Mouse (Mus musculus): Measurements from ENCODE around the gene Ralgapa2. TPM values are rescaled to one million over a fixed set of nuclear protein-coding genes. Genes with fewer than 3 reads are reported as not detected.

Ralgapa2 gene
- total and polyA plus RNA-seq, 3 experiments = 5.6 to 10.3 (median 8.9) TPM

DNA sequence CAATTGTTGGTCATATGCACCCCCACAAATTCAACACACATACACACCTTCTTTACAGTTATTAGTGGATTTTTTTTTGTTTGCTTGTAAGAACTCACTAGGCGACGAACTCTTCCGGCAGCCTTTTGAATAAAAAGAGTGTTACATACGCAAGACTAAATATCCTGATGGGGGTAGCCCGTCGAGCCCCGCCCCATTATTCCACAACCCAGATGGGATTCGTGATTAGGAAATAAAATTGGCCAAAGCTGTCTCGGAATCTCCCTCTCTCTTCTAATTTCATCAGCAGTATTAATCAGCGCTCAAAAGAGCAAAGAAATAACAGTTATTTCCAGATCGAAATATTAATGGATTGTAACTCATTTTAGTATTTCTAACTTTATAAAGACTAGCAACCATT is 292.4 kb downstream of the Ralgapa2 start:
- H3K27me3 ChIP-seq (replicated peaks) = no peaks in the 10 kb centered on the region
- peaks cover 2 to 29% of the 10 kb centered on the region in 2 experiments; a peak in 3 of 4 replicates for H3K4me1 ChIP-seq (ENCODE audit: control insufficient read depth in 1 of 2, insufficient read depth in 2 of 2)

DNA sequence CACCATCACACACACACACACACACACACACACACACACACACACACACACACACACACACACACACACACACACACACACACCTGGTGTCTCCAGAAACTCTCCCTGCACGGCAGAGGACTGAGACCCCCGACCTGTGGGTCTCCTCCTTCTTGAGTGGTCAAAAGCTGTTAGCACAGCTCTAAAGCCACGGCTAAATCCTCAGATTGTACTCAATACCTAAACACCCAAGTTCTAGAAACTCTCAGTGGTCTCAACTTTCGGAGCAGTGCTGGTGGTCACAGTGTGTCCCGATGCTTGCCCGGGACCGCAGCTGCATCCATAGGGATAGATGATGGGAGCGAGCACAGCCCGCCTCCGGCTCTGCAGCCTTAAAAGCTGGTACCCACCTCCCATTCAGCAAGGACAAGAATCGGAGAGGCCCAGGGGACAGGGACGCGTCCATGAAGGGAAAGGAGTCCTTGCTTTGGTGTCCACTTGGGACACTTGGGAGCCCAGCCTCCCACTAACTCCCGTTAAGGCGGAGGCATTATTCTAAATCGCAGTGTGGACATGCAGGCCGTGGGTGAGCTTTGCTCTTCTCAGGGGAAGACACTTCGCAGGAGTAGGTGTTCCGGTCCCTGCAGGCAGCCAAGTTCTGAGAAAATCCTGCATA is 293.1 kb downstream of the Ralgapa2 start:
- H3K4me2 ChIP-seq (ENCODE audit: insufficient read depth, low read depth, poor library complexity, severe bottlenecking) = no peak overlapping the region
- in situ Hi-C loops (cut with MboI; ENCODE audit: low pct_ligation_motif_present, low pct_unique_long_range_greater_than_20kb, low sequenced_read_pairs) (no loop called here), dilution Hi-C loops (cut with MboI; ENCODE audit: extremely low pct_ligation_motif_present, extremely low pct_unique_long_range_greater_than_20kb, low sequenced_read_pairs) (no loop called here)
- no peaks in the 10 kb centered on the region for H3K36me3 ChIP-seq (replicated peaks in 1 of 2; ENCODE audit: control insufficient read depth in 1 of 2, insufficient read depth in 1 of 2, low read length in 1 of 2)
- no peaks in the 10 kb centered on the region for H3K27me3 ChIP-seq (replicated peaks)
- DNase-seq (ENCODE audit: extremely low read depth) = no peak
- no peak for TF ChIP-seq ZNF384 (IDR thresholded peaks at IDR 0.05; ENCODE audit: low read depth, low read length)
- no peak for TF ChIP-seq PAX5 (IDR thresholded peaks at IDR 0.05; ENCODE audit: low read length)
- no peak for TF ChIP-seq USF2 (conservative IDR thresholded peaks at IDR 0.05; ENCODE audit: low read depth, low read length)
- no peak for TF ChIP-seq MEF2A (IDR thresholded peaks at IDR 0.05; ENCODE audit: borderline replicate concordance, low read depth, low read length)
- TF ChIP-seq JUN (IDR thresholded peaks at IDR 0.05; ENCODE audit: insufficient read depth, low read depth, low read length) = no peak
- TF ChIP-seq ZKSCAN1 (IDR thresholded peaks at IDR 0.05; ENCODE audit: borderline replicate concordance, low read depth, low read length) = no peak
- no peak for TF ChIP-seq NRF1 (IDR thresholded peaks at IDR 0.05; ENCODE audit: low read depth, low read length)
- TF ChIP-seq CHD1 (IDR thresholded peaks at IDR 0.05; ENCODE audit: low read depth, low read length) = no peak
- no peak for TF ChIP-seq CTCF (conservative IDR thresholded peaks at IDR 0.05 in 1 of 2, IDR thresholded peaks at IDR 0.05 in 1 of 2; ENCODE audit: low read depth in 2 of 2, low read length in 2 of 2)
- TF ChIP-seq UBTF (IDR thresholded peaks at IDR 0.05; ENCODE audit: low read depth, low read length) = no peak
- H3K79me2 ChIP-seq (replicated peaks; ENCODE audit: control insufficient read depth, extremely low read depth, insufficient read depth, poor library complexity, severe bottlenecking) = no peaks in the 10 kb centered on the region
- H3K27ac ChIP-seq (ENCODE audit: insufficient read depth, low read depth) = no peak overlapping the region
- peaks cover 4 to 33% of the 10 kb centered on the region in 2 experiments; a peak in 3 of 4 replicates for H3K4me1 ChIP-seq (ENCODE audit: control insufficient read depth in 1 of 2, insufficient read depth in 2 of 2)
- no peak overlapping the region for H3K4me3 ChIP-seq (replicated peaks in 1 of 3; ENCODE audit: low read depth in 2 of 3, low read length in 2 of 3, poor library complexity in 1 of 3)
- H3K9ac ChIP-seq (ENCODE audit: insufficient read depth, low read depth) = no peak overlapping the region
- peaks cover 41% of the 10 kb centered on the region for H3K9me3 ChIP-seq (replicated peaks; ENCODE audit: low read length)

More for the DNA sequence above, 292.4 kb downstream of the Ralgapa2 start:
- TF ChIP-seq JUN (IDR thresholded peaks at IDR 0.05; ENCODE audit: insufficient read depth, low read depth, low read length) (no peak), SIN3A (IDR thresholded peaks at IDR 0.05; ENCODE audit: low read length) (no peak), RAD21 (IDR thresholded peaks at IDR 0.05; ENCODE audit: low read depth, low read length) (no peak)
- Histone ChIP-seq H3K79me2 (replicated peaks; ENCODE audit: control insufficient read depth, extremely low read depth, insufficient read depth, poor library complexity, severe bottlenecking) (no peaks in the 10 kb centered on the region), H3K4me2 (ENCODE audit: insufficient read depth, low read depth, poor library complexity, severe bottlenecking) (no peak overlapping the region), H3K9ac (ENCODE audit: insufficient read depth, low read depth) (no peak overlapping the region), H3K27ac (ENCODE audit: insufficient read depth, low read depth) (no peak overlapping the region), H3K9me3 (replicated peaks; ENCODE audit: low read length) (peaks cover 41% of the 10 kb centered on the region), H3K36me3 (replicated peaks in 1 of 2; ENCODE audit: control insufficient read depth in 1 of 2, insufficient read depth in 1 of 2, low read length in 1 of 2) (no peaks in the 10 kb centered on the region), H3K4me3 (replicated peaks in 1 of 3; ENCODE audit: low read depth in 2 of 3, low read length in 2 of 3, poor library complexity in 1 of 3) (no peak overlapping the region)
- in situ Hi-C loops (cut with MboI; ENCODE audit: low pct_ligation_motif_present, low pct_unique_long_range_greater_than_20kb, low sequenced_read_pairs) (no loop called here), dilution Hi-C loops (cut with MboI; ENCODE audit: extremely low pct_ligation_motif_present, extremely low pct_unique_long_range_greater_than_20kb, low sequenced_read_pairs) (no loop called here)
- no peak for DNase-seq (ENCODE audit: extremely low read depth)

GRCm38 (mm10) chr2:146218161-146218691 is 293.9 kb downstream of the Ralgapa2 start:
- H3K27me3 ChIP-seq (replicated peaks) = no peaks in the 10 kb centered on the region
- in situ Hi-C loops (cut with MboI; ENCODE audit: low pct_ligation_motif_present, low pct_unique_long_range_greater_than_20kb, low sequenced_read_pairs) (no loop called here), dilution Hi-C loops (cut with MboI; ENCODE audit: extremely low pct_ligation_motif_present, extremely low pct_unique_long_range_greater_than_20kb, low sequenced_read_pairs) (no loop called here)
- no peak overlapping the region for H3K27ac ChIP-seq (ENCODE audit: insufficient read depth, low read depth)
- no peak overlapping the region for H3K9ac ChIP-seq (ENCODE audit: insufficient read depth, low read depth)
- H3K4me3 ChIP-seq (replicated peaks in 1 of 3; ENCODE audit: low read depth in 2 of 3, low read length in 2 of 3, poor library complexity in 1 of 3) = no peak overlapping the region
- peaks cover 4 to 37% of the 10 kb centered on the region in 2 experiments; a peak in 3 of 4 replicates for H3K4me1 ChIP-seq (ENCODE audit: control insufficient read depth in 1 of 2, insufficient read depth in 2 of 2)
- no peak overlapping the region for H3K4me2 ChIP-seq (ENCODE audit: insufficient read depth, low read depth, poor library complexity, severe bottlenecking)
- no peaks in the 10 kb centered on the region for H3K79me2 ChIP-seq (replicated peaks; ENCODE audit: control insufficient read depth, extremely low read depth, insufficient read depth, poor library complexity, severe bottlenecking)
- no peaks in the 10 kb centered on the region for H3K36me3 ChIP-seq (replicated peaks in 1 of 2; ENCODE audit: control insufficient read depth in 1 of 2, insufficient read depth in 1 of 2, low read length in 1 of 2)
- peaks cover 36% of the 10 kb centered on the region for H3K9me3 ChIP-seq (replicated peaks; ENCODE audit: low read length)
- DNase-seq (ENCODE audit: extremely low read depth) = no peak
- no peak for TF ChIP-seq ZKSCAN1 (IDR thresholded peaks at IDR 0.05; ENCODE audit: borderline replicate concordance, low read depth, low read length)
- no peak for TF ChIP-seq GABPA (IDR thresholded peaks at IDR 0.05; ENCODE audit: insufficient replicate concordance, low read depth, low read length)
- no peak for TF ChIP-seq USF1 (IDR thresholded peaks at IDR 0.05; ENCODE audit: low read depth, low read length)
- no peak for TF ChIP-seq NRF1 (IDR thresholded peaks at IDR 0.05; ENCODE audit: low read depth, low read length)
- no peak for TF ChIP-seq POLR2AphosphoS2 (IDR thresholded peaks at IDR 0.05; ENCODE audit: low read depth, low read length)
- TF ChIP-seq MAFK (IDR thresholded peaks at IDR 0.05; ENCODE audit: insufficient replicate concordance, low read length) = no peak
- no peak for TF ChIP-seq TBP (conservative IDR thresholded peaks at IDR 0.05; ENCODE audit: low read depth, low read length)
- TF ChIP-seq HCFC1 (IDR thresholded peaks at IDR 0.05; ENCODE audit: low read depth, low read length) = no peak
- TF ChIP-seq CHD2 (IDR thresholded peaks at IDR 0.05; ENCODE audit: low read length) = no peak
- TF ChIP-seq POLR2A (IDR thresholded peaks at IDR 0.05; ENCODE audit: low read depth, low read length) = no peak
- no peak for TF ChIP-seq ZC3H11A (IDR thresholded peaks at IDR 0.05; ENCODE audit: low read depth, low read length)
- no peak for TF ChIP-seq JUND (conservative IDR thresholded peaks at IDR 0.05; ENCODE audit: low read depth, low read length)
- no peak for TF ChIP-seq CHD1 (IDR thresholded peaks at IDR 0.05; ENCODE audit: low read depth, low read length)
- no peak for TF ChIP-seq KAT2A (IDR thresholded peaks at IDR 0.05; ENCODE audit: insufficient replicate concordance, low read length)
- TF ChIP-seq CTCF (conservative IDR thresholded peaks at IDR 0.05 in 1 of 2, IDR thresholded peaks at IDR 0.05 in 1 of 2; ENCODE audit: low read depth in 2 of 2, low read length in 2 of 2) = no peak
- TF ChIP-seq TCF12 (IDR thresholded peaks at IDR 0.05; ENCODE audit: low read depth, low read length) = no peak
